Mouse (Mus musculus): ENCODE data around the gene Lyz2. TPM values are rescaled to one million over a fixed set of nuclear protein-coding genes. Genes with fewer than 3 reads are reported as not detected.

The Lyz2 gene
- total RNA-seq (2023), result 10 to 100 TPM in 1 of 2 experiments, 1 to 10 TPM in 1; 4.7 to 12.8 TPM

DNA sequence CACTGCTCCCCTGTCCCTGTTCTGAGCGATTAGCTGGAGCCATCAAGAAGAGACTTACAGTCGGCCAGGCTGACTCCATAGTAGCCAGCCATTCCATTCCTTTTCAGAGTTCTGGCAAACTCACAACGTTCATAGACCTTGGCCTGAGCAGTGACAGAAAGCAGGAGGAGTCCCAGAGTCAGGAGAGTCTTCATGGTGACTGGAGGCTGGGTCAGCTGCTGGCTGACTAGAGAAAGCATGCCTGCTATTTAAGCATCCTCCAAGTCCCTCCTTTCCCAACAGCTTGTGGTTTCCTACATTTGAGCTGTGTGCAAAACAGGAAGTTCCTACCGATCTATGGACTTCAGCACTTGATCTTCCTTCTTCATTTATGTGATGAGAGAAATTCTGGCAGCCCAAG is at the start of gene Lyz2:
TSS of gene Lyz2 (minus strand) at position 273 of the 400 bp plus-strand sequence.

DNA sequence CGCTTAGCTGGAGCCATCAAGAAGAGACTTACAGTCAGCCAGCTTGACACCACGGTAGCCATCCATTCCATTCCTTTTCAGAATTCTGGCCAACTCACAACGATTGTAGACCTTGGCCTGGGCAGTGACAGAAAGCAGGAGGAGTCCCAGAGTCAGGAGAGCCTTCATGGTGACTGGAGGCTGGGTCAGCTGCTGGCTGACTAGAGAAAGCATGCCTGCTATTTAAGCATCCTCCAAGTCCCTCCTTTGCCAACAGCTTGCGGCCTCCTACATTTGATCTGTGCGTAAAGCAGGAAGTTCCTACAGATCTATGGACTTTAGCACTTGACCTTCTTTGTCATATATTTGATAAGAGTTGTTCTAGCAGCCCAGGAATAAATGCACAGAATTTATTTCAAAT is 10.6 kb upstream of the Lyz2 start, which contains the start of gene Lyz1:
TSS of gene Lyz1 (minus strand) at position 198 of the 400 bp plus-strand sequence.

DNA sequence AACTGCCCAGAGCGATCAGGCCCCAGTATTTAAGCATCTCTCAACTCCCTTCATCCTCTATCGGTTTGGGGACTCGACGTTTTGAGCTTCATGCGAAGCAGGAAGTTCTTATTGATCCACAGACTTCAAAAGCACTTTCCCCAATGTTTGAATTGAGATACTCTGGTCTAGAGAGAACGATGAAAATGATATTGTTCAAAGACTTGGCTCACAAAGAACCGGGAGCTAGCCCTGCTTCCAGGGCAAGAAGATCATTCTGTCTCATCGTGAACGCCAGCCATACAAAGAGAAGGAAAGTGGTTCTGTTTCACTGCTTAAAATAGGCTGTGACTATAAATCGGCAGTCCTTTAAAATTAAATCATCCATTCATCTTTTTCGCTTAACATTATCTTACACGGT is 43.5 kb downstream of the Lyz2 start, which contains the start of gene 9530003J23Rik:
TSS of gene 9530003J23Rik (minus strand) at position 101 of the 400 bp plus-strand sequence.

Other genes starting within 250 kb of the Lyz2 start
- not detected for gene Lrrc10, start 237.0 kb downstream of the Lyz2 start, total RNA-seq (2023)
- 100 to 1,000 TPM; 237 to 257 TPM for gene Cct2, start 218.5 kb downstream of the Lyz2 start, total RNA-seq (2023)
- gene Frs2, start 133.8 kb downstream of the Lyz2 start, total RNA-seq (2023), result 10 to 100 TPM; 26.7 to 28.1 TPM
- gene Yeats4, start 57.8 kb downstream of the Lyz2 start, total RNA-seq (2023), result 100 to 1,000 TPM; 106 to 115 TPM
- not detected for gene 9530003J23Rik, start 43.6 kb downstream of the Lyz2 start, total RNA-seq (2023)
- gene Lyz1, start 10.5 kb upstream of the Lyz2 start, total RNA-seq (2023), result 1 to 10 TPM in 1 of 2 experiments, under 1 TPM in 1; 0.62 to 1.8 TPM
- gene Cpsf6, start 97.7 kb upstream of the Lyz2 start, total RNA-seq (2023), result 100 to 1,000 TPM; 162 to 165 TPM